Mouse (Mus musculus) erythroid progenitor cell, adult 5-6 weeks (primary cell): Measurements from ENCODE around the gene Ppp2r5b. TPM values are rescaled to one million over a fixed set of nuclear protein-coding genes. Genes with fewer than 3 reads are reported as not detected.
A peak's percentile ranks its signal among the peaks of the same experiment; 100 is the strongest.

Experiments used
- ATAC-seq: replicated peaks from 2 replicates; pipeline ENCODE4 v1.8.0; 2016; ENCODE audit warnings: moderate number of reproducible peaks, mild to moderate bottlenecking, moderate TSS enrichment, inconsistent platforms; ENCODE audit not compliant: poor library complexity, low FRiP score, severe bottlenecking
- total RNA-seq, 2 experiments: library from RNA; stranded (forward) in 1 of 2; stranded (reverse) in 1 of 2; fragments of 150-400 nt in 1 of 2; fragments of 186-747, 209-891 nt in 1 of 2; gene quantifications; 2 replicates each; pipeline versions ENCODE4 v1.2.3 to v1.2.4; 2015 to 2017; ENCODE audit warnings: low replicate concordance in 2 of 2

Gene Ppp2r5b
- total RNA-seq, 2 experiments from 2014 or later, result 79.6 to 117 TPM

- peak; percentile 41 for ATAC-seq
Measured at GRCm38 (mm10) chr19:6240136-6240535, 4.5 kb upstream of the Ppp2r5b start.

- no peak for ATAC-seq
Measured at GRCm38 (mm10) chr19:6238740-6239139, 3.1 kb upstream of the Ppp2r5b start.

- no peak for ATAC-seq
Measured at GRCm38 (mm10) chr19:6236842-6237241, 1.2 kb upstream of the Ppp2r5b start.

- ATAC-seq, result peak; percentile 79
Measured at GRCm38 (mm10) chr19:6236053-6236441, 375 bp upstream of the Ppp2r5b start.

- peak; percentile 84 for ATAC-seq
Measured at GRCm38 (mm10) chr19:6234337-6235083, 1.2 kb downstream of the Ppp2r5b start.

- ATAC-seq, result no peak
Measured at GRCm38 (mm10) chr19:6233647-6234046, 2.0 kb downstream of the Ppp2r5b start.

- no peak for ATAC-seq
Measured at GRCm38 (mm10) chr19:6231036-6231435, 4.6 kb downstream of the Ppp2r5b start.

GRCm38 (mm10) chr19:6230411-6230810 lies 5.3 kb downstream of the Ppp2r5b start:
- ATAC-seq, result no peak

- 0 out of 2 replicates have a peak, but pooled peaks have one; percentile 6 for ATAC-seq
Measured at GRCm38 (mm10) chr19:6227864-6228263, 7.8 kb downstream of the Ppp2r5b start.

GRCm38 (mm10) chr19:6226763-6227162 lies 8.9 kb downstream of the Ppp2r5b start:
- no peak for ATAC-seq

GRCm38 (mm10) chr19:6226135-6226534 lies 9.5 kb downstream of the Ppp2r5b start, which contains the start of gene Gpha2:
Gene Gpha2 (plus strand): TSS chr19:6226380.
- ATAC-seq, result no peak

- ATAC-seq, result no peak
Measured at GRCm38 (mm10) chr19:6218606-6219005, 17.1 kb downstream of the Ppp2r5b start.

GRCm38 (mm10) chr19:6216046-6216705 lies 19.5 kb downstream of the Ppp2r5b start:
- ATAC-seq, result no peak

- ATAC-seq, result no peak
Measured at GRCm38 (mm10) chr19:6206716-6207115, 29.0 kb downstream of the Ppp2r5b start.

- no peak for ATAC-seq
Measured at GRCm38 (mm10) chr19:6204265-6204664, 31.4 kb downstream of the Ppp2r5b start.

GRCm38 (mm10) chr19:6184131-6184530 lies 51.5 kb downstream of the Ppp2r5b start, which contains the start of gene Majin:
Gene Majin (plus strand): TSS chr19:6184388.
- no peak for ATAC-seq

- no peak for ATAC-seq
Measured at GRCm38 (mm10) chr19:6182534-6182933, 53.1 kb downstream of the Ppp2r5b start.

- no peak for ATAC-seq
Measured at GRCm38 (mm10) chr19:6181629-6182028, 54.0 kb downstream of the Ppp2r5b start.

- ATAC-seq, result no peak
Measured at GRCm38 (mm10) chr19:6178775-6179174, 56.9 kb downstream of the Ppp2r5b start.
